Mouse (Mus musculus): ENCODE results near the gene Rpp38. TPM values are rescaled to one million over a fixed set of nuclear protein-coding genes. Genes with fewer than 3 reads are reported as not detected.
A peak's percentile ranks its signal among the peaks of the same experiment; 100 is the strongest.

Gene Rpp38
- 25.2 and 25.6 TPM in 2 replicates for polyA plus RNA-seq (2015; fragmentation: Nextera tagmentation; extraction: Ambion mirVana)

GRCm38 (mm10) chr2:3332484-3333242 lies at the start of gene Rpp38:
Gene Rpp38 (minus strand): TSS chr2:3332643.
- WGBS: under 1% methylated on average over 45 of the region's 45 CpGs
- Histone ChIP-seq H3K9ac (ENCODE audit: low read depth, low read length) (peak within 1 kb of the TSS; percentile 70), H3K27me3 (ENCODE audit: insufficient read depth, low read length) (0 out of 2 replicates have a peak, but pooled peaks cover 2% of the 10 kb centered on the region), H3K4me3 (replicated peaks; ENCODE audit: low read depth, low read length) (peak within 1 kb of the TSS; percentile 58), H3K36me3 (ENCODE audit: insufficient read depth, low read length) (0 out of 2 replicates have a peak, but pooled peaks cover 4% of the 10 kb centered on the region), H3K27ac (peak within 1 kb of the TSS; percentile 78), H3K9me3 (replicated peaks; ENCODE audit: low read length) (no peaks in the 10 kb centered on the region), H3K4me1 (replicated peaks; ENCODE audit: insufficient read depth, low read length) (no peaks in the 10 kb centered on the region), H3K4me2 (ENCODE audit: low read length) (peak within 1 kb of the TSS; percentile 88)
- ATAC-seq (replicated peaks; ENCODE audit: low FRiP score, low read depth) (peak; percentile 99), DNase-seq (ENCODE audit: low spot score) (peak; percentile 96)
- no peak for TF ChIP-seq CTCF (IDR thresholded peaks at IDR 0.05; ENCODE audit: low read depth)

- 64% methylated on average over 4 of the region's 4 CpGs for WGBS
- no peaks in the 10 kb centered on the region for H3K36me3 ChIP-seq (ENCODE audit: insufficient read depth, low read length)
- no peak for TF ChIP-seq CTCF (IDR thresholded peaks at IDR 0.05; ENCODE audit: low read depth)
Observed at GRCm38 (mm10) chr2:3365127-3365526, 32.7 kb upstream of the Rpp38 start.

GRCm38 (mm10) chr2:3361067-3361466 lies 28.6 kb upstream of the Rpp38 start:
- H3K27me3 ChIP-seq (ENCODE audit: insufficient read depth, low read length): no peaks in the 10 kb centered on the region
- no peak overlapping the region for H3K27ac ChIP-seq
- no peak for TF ChIP-seq CTCF (IDR thresholded peaks at IDR 0.05; ENCODE audit: low read depth)
- DNase-seq (ENCODE audit: low spot score) (no peak), ATAC-seq (replicated peaks; ENCODE audit: low FRiP score, low read depth) (no peak)
- H3K4me2 ChIP-seq (ENCODE audit: low read length): no peak overlapping the region
- H3K36me3 ChIP-seq (ENCODE audit: insufficient read depth, low read length): no peaks in the 10 kb centered on the region
- H3K9ac ChIP-seq (ENCODE audit: low read depth, low read length): no peak overlapping the region
- 87% methylated on average over 3 of the region's 3 CpGs for WGBS
- H3K4me3 ChIP-seq (replicated peaks; ENCODE audit: low read depth, low read length): no peak overlapping the region
- no peaks in the 10 kb centered on the region for H3K4me1 ChIP-seq (replicated peaks; ENCODE audit: insufficient read depth, low read length)
- no peaks in the 10 kb centered on the region for H3K9me3 ChIP-seq (replicated peaks; ENCODE audit: low read length)

More at GRCm38 (mm10) chr2:3365127-3365526, 32.7 kb upstream of the Rpp38 start:
- H3K27ac ChIP-seq: no peak overlapping the region
- no peaks in the 10 kb centered on the region for H3K27me3 ChIP-seq (ENCODE audit: insufficient read depth, low read length)
- no peak overlapping the region for H3K4me3 ChIP-seq (replicated peaks; ENCODE audit: low read depth, low read length)
- H3K4me1 ChIP-seq (replicated peaks; ENCODE audit: insufficient read depth, low read length): no peaks in the 10 kb centered on the region
- no peak overlapping the region for H3K4me2 ChIP-seq (ENCODE audit: low read length)
- DNase-seq (ENCODE audit: low spot score) (no peak), ATAC-seq (replicated peaks; ENCODE audit: low FRiP score, low read depth) (no peak)
- H3K9me3 ChIP-seq (replicated peaks; ENCODE audit: low read length): no peaks in the 10 kb centered on the region
- no peak overlapping the region for H3K9ac ChIP-seq (ENCODE audit: low read depth, low read length)

GRCm38 (mm10) chr2:3357887-3358286 lies 25.4 kb upstream of the Rpp38 start:
- WGBS: 62% methylated on average over 3 of the region's 3 CpGs

GRCm38 (mm10) chr2:3356311-3356710 lies 23.9 kb upstream of the Rpp38 start:
- H3K4me3 ChIP-seq (replicated peaks; ENCODE audit: low read depth, low read length): no peak overlapping the region
- 50% methylated on average over 3 of the region's 3 CpGs for WGBS
- H3K4me2 ChIP-seq (ENCODE audit: low read length): no peak overlapping the region
- DNase-seq (ENCODE audit: low spot score) (no peak), ATAC-seq (replicated peaks; ENCODE audit: low FRiP score, low read depth) (no peak)
- H3K9me3 ChIP-seq (replicated peaks; ENCODE audit: low read length): no peaks in the 10 kb centered on the region
- H3K36me3 ChIP-seq (ENCODE audit: insufficient read depth, low read length): no peaks in the 10 kb centered on the region
- no peaks in the 10 kb centered on the region for H3K4me1 ChIP-seq (replicated peaks; ENCODE audit: insufficient read depth, low read length)
- TF ChIP-seq CTCF (IDR thresholded peaks at IDR 0.05; ENCODE audit: low read depth): no peak
- no peaks in the 10 kb centered on the region for H3K27me3 ChIP-seq (ENCODE audit: insufficient read depth, low read length)
- no peak overlapping the region for H3K9ac ChIP-seq (ENCODE audit: low read depth, low read length)
- H3K27ac ChIP-seq: no peak overlapping the region

More at GRCm38 (mm10) chr2:3357887-3358286, 25.4 kb upstream of the Rpp38 start:
- no peaks in the 10 kb centered on the region for H3K27me3 ChIP-seq (ENCODE audit: insufficient read depth, low read length)
- no peak for ATAC-seq (replicated peaks; ENCODE audit: low FRiP score, low read depth)
- H3K36me3 ChIP-seq (ENCODE audit: insufficient read depth, low read length): no peaks in the 10 kb centered on the region
- no peak for TF ChIP-seq CTCF (IDR thresholded peaks at IDR 0.05; ENCODE audit: low read depth)
- no peak overlapping the region for H3K9ac ChIP-seq (ENCODE audit: low read depth, low read length)
- H3K27ac ChIP-seq: no peak overlapping the region
- no peak for DNase-seq (ENCODE audit: low spot score)
- H3K4me1 ChIP-seq (replicated peaks; ENCODE audit: insufficient read depth, low read length): no peaks in the 10 kb centered on the region
- H3K4me2 ChIP-seq (ENCODE audit: low read length): no peak overlapping the region
- H3K4me3 ChIP-seq (replicated peaks; ENCODE audit: low read depth, low read length): no peak overlapping the region
- no peaks in the 10 kb centered on the region for H3K9me3 ChIP-seq (replicated peaks; ENCODE audit: low read length)

- no peaks in the 10 kb centered on the region for H3K9me3 ChIP-seq (replicated peaks; ENCODE audit: low read length)
- H3K4me1 ChIP-seq (replicated peaks; ENCODE audit: insufficient read depth, low read length): no peaks in the 10 kb centered on the region
- no peaks in the 10 kb centered on the region for H3K36me3 ChIP-seq (ENCODE audit: insufficient read depth, low read length)
- H3K27ac ChIP-seq: no peak overlapping the region
- TF ChIP-seq CTCF (IDR thresholded peaks at IDR 0.05; ENCODE audit: low read depth): no peak
- H3K27me3 ChIP-seq (ENCODE audit: insufficient read depth, low read length): no peaks in the 10 kb centered on the region
- WGBS: 82% methylated on average over 8 of the region's 8 CpGs
- H3K4me2 ChIP-seq (ENCODE audit: low read length): no peak overlapping the region
- DNase-seq (ENCODE audit: low spot score): no peak
- no peak overlapping the region for H3K9ac ChIP-seq (ENCODE audit: low read depth, low read length)
- no peak overlapping the region for H3K4me3 ChIP-seq (replicated peaks; ENCODE audit: low read depth, low read length)
- no peak for ATAC-seq (replicated peaks; ENCODE audit: low FRiP score, low read depth)
Observed at GRCm38 (mm10) chr2:3355793-3356192, 23.4 kb upstream of the Rpp38 start.

Measured in kidney, postnatal 0 days (tissue).